Mouse (Mus musculus) cerebellum, adult 2 months (tissue): ENCODE data around the gene Myt1l.

Source experiments
- CTCF ChIP-seq: fragments of 200-500 bp; IDR thresholded peaks from 2 replicates; pipeline ENCODE4 v1.5.1; 2011; ENCODE audit warnings: low read depth, mild to moderate bottlenecking, control low read depth, low read length, moderate library complexity, borderline replicate concordance; ENCODE audit not compliant: insufficient read depth
- POLR2A ChIP-seq: fragments of 200-500 bp; IDR thresholded peaks from 2 replicates; pipeline ENCODE4 v1.6.1; 2011; ENCODE audit warnings: low read length, control low read depth, borderline replicate concordance; ENCODE audit not compliant: insufficient read depth

- TF ChIP-seq POLR2A (no peak), CTCF (no peak)
Observed at GRCm38 (mm10) chr12:29860986-29861385, 332.8 kb downstream of the Myt1l start.
